Mouse (Mus musculus) lung, postnatal 14 days (tissue): Measurements from ENCODE around the gene Plg.

Source experiments
- DNase-seq: peaks from one replicate; pipeline ENCODE4 v3.0.0; 2021

The Plg gene

GRCm38 (mm10) chr17:12461168-12461567, 82.8 kb downstream of the Plg start:
- no peak for DNase-seq

GRCm38 (mm10) chr17:12466501-12467000, 88.1 kb downstream of the Plg start:
- DNase-seq: no peak

GRCm38 (mm10) chr17:12467642-12468041, 89.2 kb downstream of the Plg start:
- DNase-seq: peak; percentile 20

GRCm38 (mm10) chr17:12468745-12469144, 90.3 kb downstream of the Plg start:
- DNase-seq: no peak
